8 mouse cellular contexts compared by ENCODE assay signal in genomic region chr17:25077771-25078372, GRCm38 (mm10). TPM values are rescaled to one million over a fixed set of nuclear protein-coding genes. Genes with fewer than 3 reads are reported as not detected.
DNase-seq lines count a peak whose midpoint lies in the region; ATAC-seq lines count a peak whose summit lies in the region.

No protein-coding gene starts in this region.

- peak overlapping the region; percentile 48; the same call in 1 of the 2 replicates for H3K9ac ChIP-seq in limb, embryonic 13.5 days
- no peak overlapping the region for H3K9ac ChIP-seq in midbrain, embryonic 16.5 days (ENCODE audit: low read depth, low read length)

- DNase-seq in ovary, adult 18-20 months (ENCODE audit: low spot score): peak; percentile 40
- DNase-seq in ovary, postnatal 14 days (ENCODE audit: low spot score): no peak
- peak; percentile 62 for DNase-seq in cerebellum, adult 9-10 months
- peak; percentile 83 to 87 for DNase-seq in heart, adult 18-20 months
- DNase-seq in kidney, adult 18-20 months: peak; percentile 79
- DNase-seq in embryo, embryonic 11 days: no peak

- peak overlapping the region; percentile 7; the same call in 1 of the 2 replicates for H3K4me3 ChIP-seq in limb, embryonic 13.5 days
- no peak overlapping the region; the same call in 1 of the 2 replicates for H3K4me3 ChIP-seq in midbrain, embryonic 16.5 days (ENCODE audit: low read depth, low read length)

- ATAC-seq in limb, embryonic 13.5 days (ENCODE audit: low FRiP score, low read depth): no peak
- ATAC-seq in midbrain, embryonic 16.5 days: peak; percentile 56

- H3K4me1 ChIP-seq in limb, embryonic 13.5 days: peaks cover 33% of the 10 kb centered on the region
- 0 out of 2 replicates have a peak, but pooled peaks cover 4% of the 10 kb centered on the region for H3K4me1 ChIP-seq in midbrain, embryonic 16.5 days (ENCODE audit: control insufficient read depth, insufficient read depth, low read length)

- WGBS in limb, embryonic 13.5 days: 67% methylated on average over 13 of the region's 13 CpGs
- WGBS in midbrain, embryonic 16.5 days: 66% methylated on average over 13 of the region's 13 CpGs

- H3K9me3 ChIP-seq in limb, embryonic 13.5 days: no peaks in the 10 kb centered on the region
- no peaks in the 10 kb centered on the region for H3K9me3 ChIP-seq in midbrain, embryonic 16.5 days (replicated peaks; ENCODE audit: control insufficient read depth, low read length, poor library complexity, severe bottlenecking)

- no peaks in the 10 kb centered on the region; the same call in 1 of the 2 replicates for H3K36me3 ChIP-seq in limb, embryonic 13.5 days
- peaks cover under 1% of the 10 kb centered on the region; the same call in 1 of the 2 replicates for H3K36me3 ChIP-seq in midbrain, embryonic 16.5 days (ENCODE audit: control insufficient read depth, insufficient read depth, low read length)

- no peaks in the 10 kb centered on the region for H3K27me3 ChIP-seq in limb, embryonic 13.5 days
- no peaks in the 10 kb centered on the region for H3K27me3 ChIP-seq in midbrain, embryonic 16.5 days (ENCODE audit: control insufficient read depth, insufficient read depth, low read depth, low read length)

- H3K4me2 ChIP-seq in limb, embryonic 13.5 days (replicated peaks): peak overlapping the region; percentile 28
- peak overlapping the region; percentile 23; the same call in 1 of the 2 replicates for H3K4me2 ChIP-seq in midbrain, embryonic 16.5 days (ENCODE audit: low read length)

- peak overlapping the region; percentile 44; the same call in 1 of the 2 replicates for H3K27ac ChIP-seq in limb, embryonic 13.5 days
- H3K27ac ChIP-seq in midbrain, embryonic 16.5 days (ENCODE audit: low read length): peak overlapping the region; percentile 46

RNA-seq across cellular contexts. Expression of gene Tmem204, which starts 5.5 kb away (rescaled TPM):
- 10 to 100 TPM; 41.5 to 48.0 TPM for total RNA-seq in heart, adult 18-20 months (2021)
- 14.1 and 15.4 TPM in 2 replicates for polyA plus RNA-seq in limb, embryonic 13.5 days (2015; fragmentation: Nextera tagmentation; extraction: Ambion mirVana)
- 10.3 and 11.1 TPM in 2 replicates for polyA plus RNA-seq in midbrain, embryonic 16.5 days (2015; fragmentation: Nextera tagmentation; extraction: Ambion mirVana)

RNA-seq across cellular contexts. Expression of gene Telo2, which starts 37.9 kb away (rescaled TPM):
- 10 to 100 TPM; 11.1 to 14.5 TPM for total RNA-seq in heart, adult 18-20 months (2021)
- 47.6 and 54.3 TPM in 2 replicates for polyA plus RNA-seq in limb, embryonic 13.5 days (2015; fragmentation: Nextera tagmentation; extraction: Ambion mirVana)
- polyA plus RNA-seq in midbrain, embryonic 16.5 days (2015; fragmentation: Nextera tagmentation; extraction: Ambion mirVana): 51.9 and 53.4 TPM in 2 replicates

RNA-seq across cellular contexts. Expression of gene Ptx4, which starts 42.7 kb away (rescaled TPM):
- 1 to 10 TPM; 2.5 to 3.0 TPM for total RNA-seq in heart, adult 18-20 months (2021)
- 1.3 and 1.7 TPM in 2 replicates for polyA plus RNA-seq in limb, embryonic 13.5 days (2015; fragmentation: Nextera tagmentation; extraction: Ambion mirVana)
- polyA plus RNA-seq in midbrain, embryonic 16.5 days (2015; fragmentation: Nextera tagmentation; extraction: Ambion mirVana): 0.38 TPM in 1 of 2 replicates, not detected in the other

RNA-seq across cellular contexts. Expression of gene Clcn7, which starts 55.3 kb away (rescaled TPM):
- total RNA-seq in heart, adult 18-20 months (2021): 10 to 100 TPM; 26.2 to 31.3 TPM
- polyA plus RNA-seq in limb, embryonic 13.5 days (2015; fragmentation: Nextera tagmentation; extraction: Ambion mirVana): 26.5 and 27.2 TPM in 2 replicates
- 33.6 and 36.1 TPM in 2 replicates for polyA plus RNA-seq in midbrain, embryonic 16.5 days (2015; fragmentation: Nextera tagmentation; extraction: Ambion mirVana)

Comparison
In these comparisons a context has a peak if more than half of its experiments do, and no peak if none do; other contexts are left out.
1. DNase-seq: peak in ovary, adult 18-20 months (single experiment), cerebellum, adult 9-10 months (single experiment), heart, adult 18-20 months (2 of 2) and kidney, adult 18-20 months (single experiment); none in ovary, postnatal 14 days (single experiment) and embryo, embryonic 11 days (single experiment).